Mouse (Mus musculus) retina, postnatal 1 day (tissue): ENCODE data around the gene Rfc1.
"Not testable (repeated sequence)": the region's sequence is repeated elsewhere in the genome, so short reads cannot be mapped to it uniquely, and the experiment has no call there.

ENCODE experiments used
- DNase-seq: peaks from one replicate; pipeline ENCODE4 v3.0.0-alpha.2; 2012

Gene Rfc1

GRCm38 (mm10) chr5:65298167-65298950 lies 37.1 kb downstream of the Rfc1 start:
- DNase-seq = no peak

GRCm38 (mm10) chr5:65294270-65294669 lies 41.2 kb downstream of the Rfc1 start:
- DNase-seq = no peak

- no peak for DNase-seq
Observed at GRCm38 (mm10) chr5:65293627-65294026, 41.8 kb downstream of the Rfc1 start.

GRCm38 (mm10) chr5:65289009-65289408 lies 46.5 kb downstream of the Rfc1 start:
- DNase-seq = not testable (repeated sequence)

- no peak for DNase-seq
Observed at GRCm38 (mm10) chr5:65287751-65288701, 47.4 kb downstream of the Rfc1 start.

DNA sequence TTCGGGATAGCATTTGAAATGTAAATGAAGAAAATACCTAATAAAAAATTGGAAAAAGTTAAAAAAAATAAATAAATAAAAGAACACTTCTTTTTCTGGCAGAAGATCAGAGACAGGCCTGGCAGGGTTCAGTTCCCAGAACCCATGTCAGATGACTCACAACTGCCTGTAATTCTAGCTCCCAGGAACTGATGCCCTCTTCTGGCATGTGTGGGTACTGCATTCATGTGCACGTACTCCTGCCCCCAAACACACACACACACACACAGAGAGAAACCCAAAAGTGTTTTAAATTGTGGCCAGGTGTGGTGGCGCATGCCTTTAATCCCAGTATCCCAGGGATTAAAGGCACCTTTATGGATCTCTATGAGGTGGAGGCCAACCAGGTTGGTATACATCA lies 51.3 kb downstream of the Rfc1 start:
- DNase-seq = peak; percentile 20

DNA sequence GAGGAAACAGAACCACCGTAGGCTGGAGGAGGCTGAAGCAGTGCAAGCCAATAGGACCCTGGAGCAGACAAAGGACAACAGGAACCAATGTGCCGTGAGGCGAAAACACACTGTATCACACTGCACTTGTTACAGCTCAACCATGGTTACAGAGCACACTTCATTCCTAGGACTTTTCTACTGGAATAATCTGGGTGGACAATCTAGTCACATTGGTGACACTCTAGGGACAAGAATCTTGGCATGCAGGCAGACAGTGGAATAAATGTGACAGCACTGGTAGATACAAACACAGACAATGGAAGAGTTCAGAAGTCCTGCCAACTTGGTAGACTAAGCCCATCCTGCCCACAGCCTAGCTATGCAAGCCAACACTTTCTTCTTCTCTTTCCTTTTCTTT lies 54.3 kb downstream of the Rfc1 start:
- DNase-seq = no peak

DNA sequence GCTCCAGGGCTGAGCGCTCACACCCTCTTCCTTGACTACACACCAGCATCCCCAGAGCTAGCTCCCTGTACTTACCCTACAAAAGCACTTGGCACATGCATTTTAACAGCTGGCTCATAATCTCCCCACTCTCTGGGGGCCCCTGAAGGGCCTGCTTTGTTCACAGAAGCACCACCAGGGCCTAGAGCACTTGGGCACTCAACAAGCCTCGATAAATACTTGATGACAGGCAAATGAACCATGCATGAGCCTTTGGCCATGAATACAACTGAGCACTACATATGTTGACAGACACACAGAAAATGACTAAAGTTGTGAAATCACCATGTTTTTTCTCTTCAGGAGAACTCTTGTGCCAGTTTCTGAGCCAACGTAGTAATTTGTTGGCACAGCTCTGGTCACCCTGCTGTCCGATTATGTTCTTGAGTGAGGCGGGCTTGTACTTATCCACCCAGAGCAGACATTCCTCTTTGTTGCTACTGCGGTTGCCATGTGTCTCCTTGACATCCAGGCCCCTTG lies 56.3 kb downstream of the Rfc1 start:
- peak; percentile 78 for DNase-seq

- no peak for DNase-seq
Observed at GRCm38 (mm10) chr5:65273966-65274365, 61.5 kb downstream of the Rfc1 start.

GRCm38 (mm10) chr5:65257910-65258505 lies 77.5 kb downstream of the Rfc1 start:
- no peak for DNase-seq

GRCm38 (mm10) chr5:65250185-65250855 lies 85.2 kb downstream of the Rfc1 start:
- peak; percentile 22 for DNase-seq

DNA sequence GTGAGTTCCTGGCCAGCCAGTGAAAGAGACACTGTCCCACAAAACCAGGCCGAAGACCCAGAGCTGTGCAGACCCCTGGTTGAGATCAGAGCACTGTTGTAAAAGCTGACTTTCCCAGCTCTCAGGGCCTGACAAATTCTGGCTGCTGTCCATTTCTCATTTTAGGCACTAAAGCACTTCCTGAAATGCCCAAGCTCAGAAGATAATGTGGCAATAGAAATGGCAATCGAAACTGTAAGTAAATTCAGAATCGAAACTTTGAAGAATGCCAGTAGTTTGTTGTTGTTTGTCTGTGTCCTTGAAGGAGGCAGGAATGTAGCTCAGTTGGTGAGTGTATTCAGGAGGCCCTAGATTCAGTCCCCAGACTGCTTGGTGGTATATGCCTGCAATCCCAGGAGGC lies 88.2 kb downstream of the Rfc1 start:
- DNase-seq = no peak

DNA sequence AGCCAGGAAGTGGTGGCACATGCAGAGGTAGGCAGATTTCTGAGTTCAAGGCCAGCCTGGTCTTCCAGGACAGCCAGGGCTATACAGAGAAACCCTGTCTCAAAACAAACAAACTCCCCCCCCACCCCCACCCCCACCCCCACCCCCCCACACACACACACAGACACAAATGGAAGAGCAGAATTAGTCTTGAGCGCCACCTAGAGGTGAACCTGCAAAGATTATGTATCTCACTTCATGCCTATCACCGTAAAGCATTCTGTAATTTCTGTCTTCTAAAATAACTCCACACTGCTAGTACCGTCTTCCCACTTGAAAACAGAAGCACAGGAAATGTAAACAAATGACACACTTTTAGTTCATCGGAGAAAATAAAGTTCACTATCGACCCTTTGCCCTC lies 92.7 kb downstream of the Rfc1 start:
- peak; percentile 79 for DNase-seq

- DNase-seq = no peak
Observed at GRCm38 (mm10) chr5:65231289-65232003, 104.0 kb downstream of the Rfc1 start.

GRCm38 (mm10) chr5:65224056-65224455 lies 111.4 kb downstream of the Rfc1 start:
- DNase-seq = no peak

DNA sequence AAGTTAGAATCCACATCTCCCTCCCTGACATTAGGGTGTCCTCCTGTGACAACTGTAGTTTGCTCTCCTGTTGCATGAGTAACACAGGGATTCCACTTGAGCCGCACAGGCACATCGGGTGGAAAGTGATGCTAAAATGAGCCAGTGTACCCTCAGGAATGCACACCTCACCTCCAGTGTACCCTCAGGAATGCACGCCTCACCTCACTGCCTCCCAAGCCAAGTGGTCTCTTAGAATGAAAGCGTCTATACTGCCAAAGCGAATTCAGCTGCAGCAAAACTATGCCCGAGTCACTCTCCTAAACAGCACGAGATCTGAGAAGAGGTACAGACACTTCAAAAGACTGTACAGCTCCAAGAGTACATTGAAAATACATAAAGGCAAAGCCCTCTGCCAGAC lies 114.4 kb downstream of the Rfc1 start:
- DNase-seq = no peak

DNA sequence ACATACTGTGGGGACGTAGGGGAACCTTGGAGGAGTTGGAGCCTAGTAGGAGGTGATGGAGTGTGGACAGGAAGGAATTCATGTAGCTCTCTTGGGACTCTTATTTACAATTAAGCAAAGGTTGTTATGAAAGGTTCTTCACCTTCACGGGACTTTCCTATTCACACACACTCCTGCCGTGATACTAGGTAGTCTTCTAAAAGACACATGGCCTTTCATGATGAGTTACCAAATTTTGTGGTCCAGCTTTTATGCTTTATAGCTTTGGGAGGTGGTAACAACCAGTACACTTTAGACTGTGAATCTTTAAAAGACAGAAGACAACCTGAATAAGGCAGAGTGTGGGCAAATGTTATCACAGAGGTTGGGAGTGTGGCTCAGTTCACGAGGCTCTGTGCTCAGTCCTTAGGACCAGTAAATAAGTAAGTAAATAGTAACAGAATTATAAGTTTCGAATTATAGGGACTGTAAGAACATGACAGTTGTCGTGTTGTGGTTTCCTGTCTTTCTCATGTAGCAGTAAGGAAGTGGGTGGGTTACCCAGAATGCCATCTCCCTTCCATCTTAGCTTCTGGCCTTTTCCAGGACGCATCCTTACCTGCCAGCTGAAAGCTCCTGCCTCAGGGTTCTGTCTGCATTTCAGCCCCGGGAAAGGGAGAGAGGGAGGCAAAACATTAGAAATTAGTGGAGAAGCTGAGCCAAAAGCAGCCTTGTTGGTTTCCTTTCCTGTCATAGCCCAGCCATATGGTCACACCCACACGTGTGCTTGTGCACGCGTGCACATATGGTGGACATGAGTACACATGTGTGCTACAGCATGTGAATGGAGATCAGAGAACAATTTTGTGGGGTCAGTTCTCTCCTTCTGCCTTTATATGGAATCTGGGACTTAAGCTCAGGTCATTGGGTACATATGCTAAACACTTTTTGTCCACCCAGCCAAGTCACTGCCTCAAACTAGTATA lies 117.9 kb downstream of the Rfc1 start:
- DNase-seq = no peak

DNA sequence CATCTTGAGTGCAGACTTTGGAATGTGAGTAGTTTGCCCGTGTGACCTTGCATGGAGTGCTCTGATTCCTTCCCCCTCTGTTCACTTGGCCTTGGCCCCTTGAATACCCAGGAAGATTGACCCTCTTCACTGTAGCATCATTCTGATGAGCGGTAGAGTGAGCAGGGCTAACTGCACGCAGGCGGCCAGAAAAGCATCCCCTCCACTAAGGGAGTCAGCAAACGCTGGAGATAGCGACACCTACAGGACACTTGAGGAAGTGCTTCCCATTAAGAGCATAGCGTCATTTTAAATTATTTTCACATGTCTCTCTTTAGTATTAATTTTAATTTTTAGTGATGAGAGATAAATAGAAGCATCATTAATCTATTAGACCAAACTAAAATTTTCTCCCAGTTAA lies 122.1 kb downstream of the Rfc1 start:
- DNase-seq = peak; percentile 66
